Mouse (Mus musculus) MEL (cell line): ENCODE data around the gene Mxra7.
"Not testable (repeated sequence)": the region's sequence is repeated elsewhere in the genome, so short reads cannot be mapped to it uniquely, and the experiment has no call there.

Experiments used
- MAX ChIP-seq: IDR thresholded peaks from 2 replicates; pipeline ENCODE4 v1.6.1; 2011; ENCODE audit warnings: low read length, improper control_type of control experiment
- MAZ ChIP-seq: IDR thresholded peaks from 2 replicates; pipeline ENCODE4 v1.6.1; 2012; ENCODE audit warnings: low read depth, mild to moderate bottlenecking, inconsistent platforms, low read length, improper control_type of control experiment
- NELFE ChIP-seq: IDR thresholded peaks from 2 replicates; pipeline ENCODE4 v1.6.1; 2011; ENCODE audit warnings: low read depth, low read length, improper control_type of control experiment
- POLR2A ChIP-seq, 2 experiments: IDR thresholded peaks; 2 replicates each; pipeline ENCODE4 v1.6.1; 2011 to 2012; ENCODE audit warnings: low read length in 2 of 2, mild to moderate bottlenecking in 2 of 2, control low read depth in 1 of 2, improper control_type of control experiment in 1 of 2, low read depth in 1 of 2, moderate library complexity in 1 of 2; ENCODE audit not compliant: control insufficient read depth in 1 of 2, insufficient read depth in 1 of 2, poor library complexity in 1 of 2
- SMC3 ChIP-seq: IDR thresholded peaks from 2 replicates; pipeline ENCODE4 v1.6.1; 2011; ENCODE audit warnings: low read depth, low read length, improper control_type of control experiment
- UBTF ChIP-seq: IDR thresholded peaks from 2 replicates; pipeline ENCODE4 v1.6.1; 2012; ENCODE audit warnings: low read depth, mild to moderate bottlenecking, inconsistent platforms, low read length, improper control_type of control experiment, moderate library complexity, borderline replicate concordance; ENCODE audit not compliant: insufficient read depth
- USF2 ChIP-seq, 2 experiments: IDR thresholded peaks; 2 replicates each; pipeline ENCODE4 v1.6.1; 2011 to 2012; ENCODE audit warnings: improper control_type of control experiment in 2 of 2, low read length in 2 of 2, borderline replicate concordance in 1 of 2, inconsistent platforms in 1 of 2, low read depth in 1 of 2, mild to moderate bottlenecking in 1 of 2; ENCODE audit not compliant: insufficient read depth in 1 of 2
- ZNF384 ChIP-seq: IDR thresholded peaks from 2 replicates; pipeline ENCODE4 v1.6.1; 2012; ENCODE audit warnings: low read depth, mild to moderate bottlenecking, inconsistent platforms, low read length, improper control_type of control experiment

DNA sequence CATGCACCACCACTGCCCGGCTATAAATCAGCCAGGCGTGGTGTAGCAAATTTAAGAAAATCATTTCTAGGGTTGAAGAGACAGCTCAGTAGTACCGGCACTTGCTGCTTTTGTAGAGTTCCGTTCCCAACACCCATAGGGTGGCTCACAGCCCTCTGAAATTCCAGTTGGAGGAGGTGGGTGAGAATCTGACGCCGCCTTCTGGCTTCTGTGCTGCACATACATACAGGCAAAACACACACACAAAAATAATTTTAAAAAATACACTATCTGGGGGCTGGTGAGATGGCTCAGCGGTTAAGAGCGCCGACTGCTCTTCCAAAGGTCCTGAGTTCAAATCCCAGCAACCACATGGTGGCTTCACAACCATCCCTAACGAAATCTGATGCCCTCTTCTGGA, 4.0 kb downstream of the Mxra7 start:
- not testable (repeated sequence) for TF ChIP-seq USF2 (IDR thresholded peaks at IDR 0.05; ENCODE audit: borderline replicate concordance in 1 of 2, insufficient read depth in 1 of 2, low read depth in 1 of 2, low read length in 2 of 2); UBTF; ZNF384; SMC3; NELFE; POLR2A (IDR thresholded peaks at IDR 0.05; ENCODE audit: control insufficient read depth in 1 of 2, insufficient read depth in 1 of 2, low read depth in 1 of 2, low read length in 2 of 2, poor library complexity in 1 of 2); MAZ; MAX
